Mouse (Mus musculus): ENCODE data around the gene Nr3c2. TPM values are rescaled to one million over a fixed set of nuclear protein-coding genes. Genes with fewer than 3 reads are reported as not detected.

Nr3c2 gene
- polyA plus RNA-seq, 1 experiment from 2014 or later = 1.6 TPM

- Histone ChIP-seq H3K36me3 (ENCODE audit: control insufficient read depth, insufficient read depth, low read length) (no peaks in the 10 kb centered on the region), H3K4me1 (ENCODE audit: control insufficient read depth, insufficient read depth, low read length) (no peaks in the 10 kb centered on the region), H3K9ac (replicated peaks; ENCODE audit: low read length) (no peak overlapping the region), H3K27ac (replicated peaks; ENCODE audit: low read depth, low read length) (no peak overlapping the region), H3K27me3 (ENCODE audit: control insufficient read depth, insufficient read depth, low read length) (no peaks in the 10 kb centered on the region), H3K4me3 (replicated peaks; ENCODE audit: low read depth, low read length) (no peak overlapping the region), H3K9me3 (ENCODE audit: control insufficient read depth, low read length) (no peaks in the 10 kb centered on the region), H3K4me2 (ENCODE audit: low read length) (no peak overlapping the region)
- ATAC-seq (ENCODE audit: low FRiP score, low TSS enrichment) (no peak), DNase-seq (peak; percentile 12)
Observed at GRCm38 (mm10) chr8:77239462-77239861, 340.2 kb downstream of the Nr3c2 start.

GRCm38 (mm10) chr8:77241381-77241780 is 342.1 kb downstream of the Nr3c2 start:
- no peaks in the 10 kb centered on the region for H3K9me3 ChIP-seq (ENCODE audit: control insufficient read depth, low read length)
- ATAC-seq (ENCODE audit: low FRiP score, low TSS enrichment) (no peak), DNase-seq (no peak)

GRCm38 (mm10) chr8:77250094-77250493 is 350.9 kb downstream of the Nr3c2 start:
- Histone ChIP-seq H3K27me3 (ENCODE audit: control insufficient read depth, insufficient read depth, low read length) (no peaks in the 10 kb centered on the region), H3K36me3 (ENCODE audit: control insufficient read depth, insufficient read depth, low read length) (no peaks in the 10 kb centered on the region), H3K9me3 (ENCODE audit: control insufficient read depth, low read length) (no peaks in the 10 kb centered on the region), H3K4me3 (replicated peaks; ENCODE audit: low read depth, low read length) (no peak overlapping the region), H3K4me1 (ENCODE audit: control insufficient read depth, insufficient read depth, low read length) (no peaks in the 10 kb centered on the region), H3K4me2 (ENCODE audit: low read length) (no peak overlapping the region), H3K27ac (replicated peaks; ENCODE audit: low read depth, low read length) (no peak overlapping the region), H3K9ac (replicated peaks; ENCODE audit: low read length) (no peak overlapping the region)
- DNase-seq = no peak
- WGBS = 82% methylated on average over 3 of the region's 3 CpGs
- ATAC-seq (ENCODE audit: low FRiP score, low TSS enrichment) = no peak

More at GRCm38 (mm10) chr8:77241381-77241780, 342.1 kb downstream of the Nr3c2 start:
- Histone ChIP-seq H3K9ac (replicated peaks; ENCODE audit: low read length) (no peak overlapping the region), H3K27ac (replicated peaks; ENCODE audit: low read depth, low read length) (no peak overlapping the region), H3K36me3 (ENCODE audit: control insufficient read depth, insufficient read depth, low read length) (no peaks in the 10 kb centered on the region), H3K27me3 (ENCODE audit: control insufficient read depth, insufficient read depth, low read length) (no peaks in the 10 kb centered on the region), H3K4me2 (ENCODE audit: low read length) (no peak overlapping the region), H3K4me1 (ENCODE audit: control insufficient read depth, insufficient read depth, low read length) (no peaks in the 10 kb centered on the region), H3K4me3 (replicated peaks; ENCODE audit: low read depth, low read length) (no peak overlapping the region)
- 95% methylated on average over 3 of the region's 3 CpGs for WGBS

- no peak for ATAC-seq (ENCODE audit: low FRiP score, low TSS enrichment)
- no peak for DNase-seq
- Histone ChIP-seq H3K27me3 (ENCODE audit: control insufficient read depth, insufficient read depth, low read length) (no peaks in the 10 kb centered on the region), H3K4me2 (ENCODE audit: low read length) (no peak overlapping the region), H3K36me3 (ENCODE audit: control insufficient read depth, insufficient read depth, low read length) (no peaks in the 10 kb centered on the region), H3K4me3 (replicated peaks; ENCODE audit: low read depth, low read length) (no peak overlapping the region), H3K27ac (replicated peaks; ENCODE audit: low read depth, low read length) (no peak overlapping the region), H3K9me3 (ENCODE audit: control insufficient read depth, low read length) (no peaks in the 10 kb centered on the region), H3K9ac (replicated peaks; ENCODE audit: low read length) (no peak overlapping the region), H3K4me1 (ENCODE audit: control insufficient read depth, insufficient read depth, low read length) (no peaks in the 10 kb centered on the region)
- 95% methylated on average over 5 of the region's 5 CpGs for WGBS
Observed at GRCm38 (mm10) chr8:77251134-77251533, 351.9 kb downstream of the Nr3c2 start.

- Histone ChIP-seq H3K4me1 (ENCODE audit: control insufficient read depth, insufficient read depth, low read length) (no peaks in the 10 kb centered on the region), H3K9ac (replicated peaks; ENCODE audit: low read length) (no peak overlapping the region), H3K4me3 (replicated peaks; ENCODE audit: low read depth, low read length) (no peak overlapping the region), H3K4me2 (ENCODE audit: low read length) (no peak overlapping the region), H3K9me3 (ENCODE audit: control insufficient read depth, low read length) (no peaks in the 10 kb centered on the region), H3K27me3 (ENCODE audit: control insufficient read depth, insufficient read depth, low read length) (no peaks in the 10 kb centered on the region), H3K36me3 (ENCODE audit: control insufficient read depth, insufficient read depth, low read length) (no peaks in the 10 kb centered on the region), H3K27ac (replicated peaks; ENCODE audit: low read depth, low read length) (no peak overlapping the region)
- no peak for ATAC-seq (ENCODE audit: low FRiP score, low TSS enrichment)
- no peak for DNase-seq
- WGBS = 87% methylated on average over 5 of the region's 5 CpGs
Observed at GRCm38 (mm10) chr8:77254466-77254865, 355.2 kb downstream of the Nr3c2 start.

GRCm38 (mm10) chr8:77256450-77257084 is 357.3 kb downstream of the Nr3c2 start:
- no peak overlapping the region for H3K4me3 ChIP-seq (replicated peaks; ENCODE audit: low read depth, low read length)
- H3K4me2 ChIP-seq (ENCODE audit: low read length) = no peak overlapping the region
- DNase-seq = peak; percentile 23
- no peaks in the 10 kb centered on the region for H3K9me3 ChIP-seq (ENCODE audit: control insufficient read depth, low read length)
- WGBS = 87% methylated on average over 5 of the region's 5 CpGs
- H3K36me3 ChIP-seq (ENCODE audit: control insufficient read depth, insufficient read depth, low read length) = no peaks in the 10 kb centered on the region
- no peak for ATAC-seq (ENCODE audit: low FRiP score, low TSS enrichment)
- H3K27me3 ChIP-seq (ENCODE audit: control insufficient read depth, insufficient read depth, low read length) = no peaks in the 10 kb centered on the region
- H3K27ac ChIP-seq (replicated peaks; ENCODE audit: low read depth, low read length) = no peak overlapping the region
- H3K9ac ChIP-seq (replicated peaks; ENCODE audit: low read length) = no peak overlapping the region
- no peaks in the 10 kb centered on the region for H3K4me1 ChIP-seq (ENCODE audit: control insufficient read depth, insufficient read depth, low read length)

- H3K27ac ChIP-seq (replicated peaks; ENCODE audit: low read depth, low read length) = no peak overlapping the region
- H3K36me3 ChIP-seq (ENCODE audit: control insufficient read depth, insufficient read depth, low read length) = no peaks in the 10 kb centered on the region
- no peaks in the 10 kb centered on the region for H3K4me1 ChIP-seq (ENCODE audit: control insufficient read depth, insufficient read depth, low read length)
- H3K9me3 ChIP-seq (ENCODE audit: control insufficient read depth, low read length) = no peaks in the 10 kb centered on the region
- H3K9ac ChIP-seq (replicated peaks; ENCODE audit: low read length) = no peak overlapping the region
- ATAC-seq (ENCODE audit: low FRiP score, low TSS enrichment) (no peak), DNase-seq (no peak)
- 93% methylated on average over 12 of the region's 12 CpGs for WGBS
- no peak overlapping the region for H3K4me2 ChIP-seq (ENCODE audit: low read length)
- H3K4me3 ChIP-seq (replicated peaks; ENCODE audit: low read depth, low read length) = no peak overlapping the region
- H3K27me3 ChIP-seq (ENCODE audit: control insufficient read depth, insufficient read depth, low read length) = no peaks in the 10 kb centered on the region
Observed at GRCm38 (mm10) chr8:77257085-77257451, 357.8 kb downstream of the Nr3c2 start.

GRCm38 (mm10) chr8:77261215-77261614 is 362.0 kb downstream of the Nr3c2 start:
- 91% methylated on average over 6 of the region's 6 CpGs for WGBS
- no peaks in the 10 kb centered on the region for H3K27me3 ChIP-seq (ENCODE audit: control insufficient read depth, insufficient read depth, low read length)
- no peak overlapping the region for H3K4me3 ChIP-seq (replicated peaks; ENCODE audit: low read depth, low read length)
- H3K9me3 ChIP-seq (ENCODE audit: control insufficient read depth, low read length) = no peaks in the 10 kb centered on the region
- no peak overlapping the region for H3K27ac ChIP-seq (replicated peaks; ENCODE audit: low read depth, low read length)
- no peak overlapping the region for H3K4me2 ChIP-seq (ENCODE audit: low read length)
- DNase-seq (no peak), ATAC-seq (ENCODE audit: low FRiP score, low TSS enrichment) (no peak)
- no peaks in the 10 kb centered on the region for H3K36me3 ChIP-seq (ENCODE audit: control insufficient read depth, insufficient read depth, low read length)
- no peaks in the 10 kb centered on the region for H3K4me1 ChIP-seq (ENCODE audit: control insufficient read depth, insufficient read depth, low read length)
- H3K9ac ChIP-seq (replicated peaks; ENCODE audit: low read length) = no peak overlapping the region

- 84% methylated on average over 12 of the region's 12 CpGs for WGBS
Observed at GRCm38 (mm10) chr8:77262216-77263009, 363.2 kb downstream of the Nr3c2 start.

More at GRCm38 (mm10) chr8:77262216-77263009, 363.2 kb downstream of the Nr3c2 start:
- Histone ChIP-seq H3K4me2 (ENCODE audit: low read length) (no peak overlapping the region), H3K36me3 (ENCODE audit: control insufficient read depth, insufficient read depth, low read length) (no peaks in the 10 kb centered on the region), H3K9me3 (ENCODE audit: control insufficient read depth, low read length) (no peaks in the 10 kb centered on the region), H3K4me3 (replicated peaks; ENCODE audit: low read depth, low read length) (no peak overlapping the region), H3K9ac (replicated peaks; ENCODE audit: low read length) (no peak overlapping the region), H3K27me3 (ENCODE audit: control insufficient read depth, insufficient read depth, low read length) (no peaks in the 10 kb centered on the region), H3K4me1 (ENCODE audit: control insufficient read depth, insufficient read depth, low read length) (no peaks in the 10 kb centered on the region), H3K27ac (replicated peaks; ENCODE audit: low read depth, low read length) (no peak overlapping the region)
- no peak for DNase-seq
- ATAC-seq (ENCODE audit: low FRiP score, low TSS enrichment) = no peak

Measured in midbrain, embryonic 14.5 days (tissue).